Mouse (Mus musculus) stomach, embryonic 14.5 days (tissue): ENCODE results near the gene Mab21l3. TPM values are rescaled to one million over a fixed set of nuclear protein-coding genes. Genes with fewer than 3 reads are reported as not detected.
"Not testable (repeated sequence)": the region's sequence is repeated elsewhere in the genome, so short reads cannot be mapped to it uniquely, and the experiment has no call there.

Experiments
- ATAC-seq: fragments of 200-750 bp; cut with Nextera tagmentation; 2 replicates; pipeline ENCODE4 v1.8.0; 2017; ENCODE audit warnings: low read depth, moderate TSS enrichment; ENCODE audit not compliant: insufficient number of reproducible peaks, insufficient read depth, low FRiP score
- H3K27ac ChIP-seq: fragments of 300-500 bp; sonication (generic); 2 replicates; pipeline ENCODE4 v1.5.1; 2014; ENCODE audit warnings: mild to moderate bottlenecking, low read length, moderate library complexity, mixed read lengths
- H3K27me3 ChIP-seq: fragments of 300-500 bp; sonication (generic); 2 replicates; pipeline ENCODE4 v1.6.1; 2014; ENCODE audit warnings: low read length, control low read depth, mixed read lengths; ENCODE audit not compliant: control insufficient read depth, insufficient read depth
- H3K36me3 ChIP-seq: fragments of 300-500 bp; sonication (generic); 2 replicates; pipeline ENCODE4 v1.6.1; 2014; ENCODE audit warnings: mild to moderate bottlenecking, control low read depth, low read length, moderate library complexity, mixed read lengths; ENCODE audit not compliant: control insufficient read depth, insufficient read depth
- H3K4me1 ChIP-seq: fragments of 300-500 bp; sonication (generic); 2 replicates; pipeline ENCODE4 v1.6.1; 2014; ENCODE audit warnings: low read length, control low read depth, mixed read lengths; ENCODE audit not compliant: control insufficient read depth, insufficient read depth
- H3K4me2 ChIP-seq: fragments of 300-500 bp; sonication (generic); replicated peaks from 2 replicates; pipeline ENCODE4 v1.6.1; 2014; ENCODE audit warnings: low read depth, low read length, control low read depth
- H3K4me3 ChIP-seq: fragments of 300-500 bp; sonication (generic); 2 replicates; pipeline ENCODE4 v1.5.1; 2014; ENCODE audit warnings: low read depth, low read length, control low read depth
- H3K9ac ChIP-seq: fragments of 300-500 bp; sonication (generic); replicated peaks from 2 replicates; pipeline ENCODE4 v1.6.1; 2014; ENCODE audit warnings: low read depth, mild to moderate bottlenecking, control low read depth, low read length, moderate library complexity, mixed read lengths
- H3K9me3 ChIP-seq: fragments of 300-500 bp; sonication (generic); 2 replicates; pipeline ENCODE4 v1.6.1; 2016; ENCODE audit warnings: low read depth, low read length, control low read depth; ENCODE audit not compliant: control insufficient read depth
- WGBS: fragments of 180-500 bp; shearing (Covaris S2); extraction: QIAGEN DNeasy Blood & Tissue Kit; methylation state at CpG from one replicate; pipeline ENCODE4 v1.1.7; 2014; 5-methylcytosine and 5-hydroxymethylcytosine counted together
- polyA plus RNA-seq: library from polyadenylated mRNA; unstranded; fragments of >200 nt; fragmentation: Nextera tagmentation; extraction: Ambion mirVana; gene quantifications from 2 replicates; pipeline ENCODE4 v1.2.1, GENCODE M21; 2014

Mab21l3 gene
- polyA plus RNA-seq, 1 experiment from 2014 or later: 0.69 TPM

- H3K4me3 ChIP-seq: 0 out of 2 replicates have a peak overlapping the region, but pooled peaks have one; percentile 11
- ATAC-seq: peak; percentile 91
Measured at GRCm38 (mm10) chr3:101836045-101836444, 12.7 kb downstream of the Mab21l3 start.

GRCm38 (mm10) chr3:101831189-101831858 is 17.4 kb downstream of the Mab21l3 start:
- no peaks in the 10 kb centered on the region for H3K27me3 ChIP-seq
- H3K36me3 ChIP-seq: no peaks in the 10 kb centered on the region
- 19% methylated on average over 10 of the region's 10 CpGs for WGBS
- no peak overlapping the region for H3K9ac ChIP-seq
- peak overlapping the region; percentile 68; the same call in 1 of the 2 replicates for H3K27ac ChIP-seq
- no peaks in the 10 kb centered on the region for H3K9me3 ChIP-seq
- peaks cover 14% of the 10 kb centered on the region; the same call in 1 of the 2 replicates for H3K4me1 ChIP-seq
- H3K4me2 ChIP-seq: no peak overlapping the region
- ATAC-seq: peak; percentile 47
- H3K4me3 ChIP-seq: no peak overlapping the region

More at GRCm38 (mm10) chr3:101836045-101836444, 12.7 kb downstream of the Mab21l3 start:
- Histone ChIP-seq H3K9ac (no peak overlapping the region), H3K4me2 (peak overlapping the region; percentile 44), H3K27me3 (no peaks in the 10 kb centered on the region), H3K27ac (peak overlapping the region; percentile 48; the same call in 1 of the 2 replicates), H3K4me1 (peaks cover 14% of the 10 kb centered on the region; the same call in 1 of the 2 replicates), H3K9me3 (no peaks in the 10 kb centered on the region), H3K36me3 (no peaks in the 10 kb centered on the region)
- WGBS: 0% methylated on average over 8 of the region's 8 CpGs

- 74% methylated on average over 10 of the region's 10 CpGs for WGBS
- Histone ChIP-seq H3K27me3 (no peaks in the 10 kb centered on the region), H3K4me2 (no peak overlapping the region), H3K9me3 (no peaks in the 10 kb centered on the region), H3K27ac (0 out of 2 replicates have a peak overlapping the region, but pooled peaks have one; percentile 30), H3K4me3 (no peak overlapping the region), H3K36me3 (no peaks in the 10 kb centered on the region), H3K4me1 (peaks cover 8% of the 10 kb centered on the region; the same call in 1 of the 2 replicates), H3K9ac (no peak overlapping the region)
- ATAC-seq: no peak
Measured at GRCm38 (mm10) chr3:101829881-101830616, 18.7 kb downstream of the Mab21l3 start.

- Histone ChIP-seq H3K4me1 (peaks cover 8% of the 10 kb centered on the region; the same call in 1 of the 2 replicates), H3K27ac (no peak overlapping the region), H3K4me3 (no peak overlapping the region), H3K36me3 (no peaks in the 10 kb centered on the region), H3K9ac (no peak overlapping the region), H3K4me2 (no peak overlapping the region), H3K27me3 (no peaks in the 10 kb centered on the region), H3K9me3 (no peaks in the 10 kb centered on the region)
- no peak for ATAC-seq
- 43% methylated on average over 3 of the region's 3 CpGs for WGBS
Measured at GRCm38 (mm10) chr3:101828595-101828994, 20.2 kb downstream of the Mab21l3 start.

GRCm38 (mm10) chr3:101827220-101827715 is 21.5 kb downstream of the Mab21l3 start:
- WGBS: 74% methylated on average over 6 of the region's 6 CpGs

GRCm38 (mm10) chr3:101824338-101824737 is 24.4 kb downstream of the Mab21l3 start:
- Histone ChIP-seq H3K36me3 (no peaks in the 10 kb centered on the region), H3K9me3 (no peaks in the 10 kb centered on the region), H3K9ac (no peak overlapping the region), H3K4me1 (no peaks in the 10 kb centered on the region), H3K27ac (no peak overlapping the region), H3K4me2 (no peak overlapping the region), H3K27me3 (no peaks in the 10 kb centered on the region), H3K4me3 (no peak overlapping the region)
- 80% methylated on average over 9 of the region's 9 CpGs for WGBS
- ATAC-seq: no peak

More at GRCm38 (mm10) chr3:101827220-101827715, 21.5 kb downstream of the Mab21l3 start:
- H3K9me3 ChIP-seq: no peaks in the 10 kb centered on the region
- H3K27me3 ChIP-seq: no peaks in the 10 kb centered on the region
- no peak overlapping the region for H3K27ac ChIP-seq
- H3K4me3 ChIP-seq: no peak overlapping the region
- H3K36me3 ChIP-seq: no peaks in the 10 kb centered on the region
- H3K9ac ChIP-seq: no peak overlapping the region
- no peak for ATAC-seq
- no peak overlapping the region for H3K4me2 ChIP-seq
- peaks cover 8% of the 10 kb centered on the region; the same call in 1 of the 2 replicates for H3K4me1 ChIP-seq

- no peak for ATAC-seq
- H3K4me2 ChIP-seq: no peak overlapping the region
- no peak overlapping the region for H3K4me3 ChIP-seq
- H3K27ac ChIP-seq: no peak overlapping the region
- 74% methylated on average over 5 of the region's 5 CpGs for WGBS
- H3K9me3 ChIP-seq: no peaks in the 10 kb centered on the region
- no peaks in the 10 kb centered on the region for H3K4me1 ChIP-seq
- H3K27me3 ChIP-seq: no peaks in the 10 kb centered on the region
- no peaks in the 10 kb centered on the region for H3K36me3 ChIP-seq
- H3K9ac ChIP-seq: no peak overlapping the region
Measured at GRCm38 (mm10) chr3:101822052-101822451, 26.7 kb downstream of the Mab21l3 start.

- not testable (repeated sequence) for H3K27ac ChIP-seq, H3K36me3 ChIP-seq, H3K27me3 ChIP-seq, H3K4me2 ChIP-seq, H3K9ac ChIP-seq, ATAC-seq, H3K4me3 ChIP-seq, H3K4me1 ChIP-seq, H3K9me3 ChIP-seq
- WGBS: 77% methylated on average over 3 of the region's 3 CpGs
Measured at GRCm38 (mm10) chr3:101820708-101821107, 28.1 kb downstream of the Mab21l3 start.
